Mouse (Mus musculus) erythroblast, embryonic 14.5 days (primary cell): ENCODE data around the gene Dhx57.

ENCODE experiments used
- GATA1 ChIP-seq: IDR thresholded peaks from 2 replicates; pipeline ENCODE4 v1.6.1; 2012; ENCODE audit warnings: low read length, inconsistent platforms, mixed read lengths
- TAL1 ChIP-seq: IDR thresholded peaks from 3 replicates; pipeline ENCODE4 v1.6.1; 2012; ENCODE audit warnings: low read length, inconsistent platforms, mixed read lengths

- no peak for TF ChIP-seq TAL1
- TF ChIP-seq GATA1, result no peak
Observed at GRCm38 (mm10) chr17:80288012-80288411, 2.3 kb downstream of the Dhx57 start.
